Mouse (Mus musculus) ES-E14 (cell line): Measurements from ENCODE around the gene Tmem97.

Experiments
- CHD2 ChIP-seq: IDR thresholded peaks from 2 replicates; pipeline ENCODE4 v1.6.1; 2014; ENCODE audit warnings: mild to moderate bottlenecking, low read depth, low read length, inconsistent platforms
- HCFC1 ChIP-seq: IDR thresholded peaks from 2 replicates; pipeline ENCODE4 v1.6.1; 2012; ENCODE audit warnings: low read length, inconsistent platforms, borderline replicate concordance; ENCODE audit not compliant: insufficient read depth
- MAFK ChIP-seq: IDR thresholded peaks from 2 replicates; pipeline ENCODE4 v1.6.1; 2014; ENCODE audit warnings: mild to moderate bottlenecking, low read depth, low read length, inconsistent platforms; ENCODE audit not compliant: insufficient read depth
- ZC3H11A ChIP-seq: IDR thresholded peaks from 2 replicates; pipeline ENCODE4 v1.6.1; 2012; ENCODE audit warnings: low read depth, mild to moderate bottlenecking, inconsistent platforms, low read length, borderline replicate concordance

- no peak for TF ChIP-seq MAFK
- no peak for TF ChIP-seq ZC3H11A
- TF ChIP-seq CHD2, result no peak
- TF ChIP-seq HCFC1, result no peak
Observed at GRCm38 (mm10) chr11:78501529-78501928, 49.0 kb downstream of the Tmem97 start.
